Mouse (Mus musculus) intestine, embryonic 15.5 days (tissue): ENCODE measurements around the gene Stag1. TPM values are rescaled to one million over a fixed set of nuclear protein-coding genes. Genes with fewer than 3 reads are reported as not detected.

Experiments
- ATAC-seq: fragments of 200-750 bp; cut with Nextera tagmentation; 2 replicates; pipeline ENCODE4 v1.8.0; 2017; ENCODE audit warnings: moderate TSS enrichment, moderate library complexity
- H3K27ac ChIP-seq: fragments of 300-500 bp; sonication (generic); 2 replicates; pipeline ENCODE4 v1.5.1; 2015; ENCODE audit warnings: mild to moderate bottlenecking, inconsistent platforms
- H3K27me3 ChIP-seq: fragments of 300-500 bp; sonication (generic); replicated peaks from 2 replicates; pipeline ENCODE4 v1.6.1; 2015; ENCODE audit warnings: inconsistent platforms
- H3K36me3 ChIP-seq: fragments of 300-500 bp; sonication (generic); 2 replicates; pipeline ENCODE4 v1.6.1; 2015; ENCODE audit warnings: inconsistent platforms
- H3K4me1 ChIP-seq: fragments of 300-500 bp; sonication (generic); replicated peaks from 2 replicates; pipeline ENCODE4 v1.6.1; 2015; ENCODE audit warnings: inconsistent platforms
- H3K4me2 ChIP-seq: fragments of 300-500 bp; sonication (generic); replicated peaks from 2 replicates; pipeline ENCODE4 v1.6.1; 2015; ENCODE audit warnings: mild to moderate bottlenecking, inconsistent platforms
- H3K4me3 ChIP-seq: fragments of 300-500 bp; sonication (generic); replicated peaks from 2 replicates; pipeline ENCODE4 v1.5.1; 2015; ENCODE audit warnings: inconsistent platforms
- H3K9ac ChIP-seq: fragments of 300-500 bp; sonication (generic); 2 replicates; pipeline ENCODE4 v1.6.1; 2015; ENCODE audit warnings: inconsistent platforms
- H3K9me3 ChIP-seq: fragments of 300-500 bp; sonication (generic); 2 replicates; pipeline ENCODE4 v1.6.1; 2016; ENCODE audit warnings: inconsistent platforms
- WGBS: fragments of 180-500 bp; shearing (Covaris S2); methylation state at CpG from one replicate; pipeline ENCODE4 v1.1.7; 2015; 5-methylcytosine and 5-hydroxymethylcytosine counted together
- polyA plus RNA-seq: library from polyadenylated mRNA; unstranded; fragments of >200 nt; fragmentation: Nextera tagmentation; extraction: Ambion mirVana; gene quantifications from 2 replicates; pipeline ENCODE4 v1.2.1, GENCODE M21; 2015

Gene Stag1
- polyA plus RNA-seq, 1 experiment from 2014 or later, result 37.3 TPM

GRCm38 (mm10) chr9:100917111-100917510 lies 319.5 kb downstream of the Stag1 start:
- H3K27me3 ChIP-seq, result no peaks in the 10 kb centered on the region
- no peak overlapping the region for H3K4me2 ChIP-seq
- ATAC-seq, result no peak
- no peaks in the 10 kb centered on the region for H3K36me3 ChIP-seq
- H3K4me1 ChIP-seq, result no peaks in the 10 kb centered on the region
- no peak overlapping the region for H3K4me3 ChIP-seq
- 56% methylated on average over 2 of the region's 2 CpGs for WGBS
- H3K27ac ChIP-seq, result no peak overlapping the region
- H3K9ac ChIP-seq, result no peak overlapping the region
- H3K9me3 ChIP-seq, result no peaks in the 10 kb centered on the region

GRCm38 (mm10) chr9:100926629-100927028 lies 329.0 kb downstream of the Stag1 start:
- no peak overlapping the region for H3K9ac ChIP-seq
- peaks cover 8% of the 10 kb centered on the region; the same call in 1 of the 2 replicates for H3K36me3 ChIP-seq
- H3K4me1 ChIP-seq, result no peaks in the 10 kb centered on the region
- peak; percentile 55 for ATAC-seq
- no peak overlapping the region for H3K27ac ChIP-seq
- H3K4me2 ChIP-seq, result no peak overlapping the region
- no peaks in the 10 kb centered on the region for H3K27me3 ChIP-seq
- H3K4me3 ChIP-seq, result no peak overlapping the region
- WGBS, result 84% methylated on average over 4 of the region's 4 CpGs
- H3K9me3 ChIP-seq, result no peaks in the 10 kb centered on the region

GRCm38 (mm10) chr9:100942042-100942441 lies 344.4 kb downstream of the Stag1 start:
- Histone ChIP-seq H3K27ac (no peak overlapping the region), H3K27me3 (no peaks in the 10 kb centered on the region), H3K4me1 (no peaks in the 10 kb centered on the region), H3K9me3 (no peaks in the 10 kb centered on the region), H3K9ac (no peak overlapping the region), H3K36me3 (no peaks in the 10 kb centered on the region), H3K4me3 (no peak overlapping the region), H3K4me2 (no peak overlapping the region)
- ATAC-seq, result no peak
- WGBS, result 65% methylated on average over 2 of the region's 2 CpGs

- no peaks in the 10 kb centered on the region for H3K36me3 ChIP-seq
- no peak for ATAC-seq
- H3K9me3 ChIP-seq, result no peaks in the 10 kb centered on the region
- no peak overlapping the region for H3K9ac ChIP-seq
- H3K4me2 ChIP-seq, result no peak overlapping the region
- WGBS, result 88% methylated on average over 5 of the region's 5 CpGs
- H3K4me1 ChIP-seq, result no peaks in the 10 kb centered on the region
- no peak overlapping the region for H3K27ac ChIP-seq
- no peaks in the 10 kb centered on the region for H3K27me3 ChIP-seq
- no peak overlapping the region for H3K4me3 ChIP-seq
Measured at GRCm38 (mm10) chr9:100944677-100945365, 347.2 kb downstream of the Stag1 start.

GRCm38 (mm10) chr9:100951481-100951880 lies 353.9 kb downstream of the Stag1 start:
- ATAC-seq, result no peak

GRCm38 (mm10) chr9:100962903-100963427 lies 365.4 kb downstream of the Stag1 start:
- Histone ChIP-seq H3K4me2 (no peak overlapping the region), H3K4me3 (no peak overlapping the region), H3K9ac (no peak overlapping the region), H3K27me3 (no peaks in the 10 kb centered on the region), H3K27ac (no peak overlapping the region), H3K9me3 (no peaks in the 10 kb centered on the region), H3K36me3 (no peaks in the 10 kb centered on the region), H3K4me1 (no peaks in the 10 kb centered on the region)
- no peak for ATAC-seq
- WGBS, result 75% methylated on average over 5 of the region's 5 CpGs

More at GRCm38 (mm10) chr9:100951481-100951880, 353.9 kb downstream of the Stag1 start:
- H3K9ac ChIP-seq, result no peak overlapping the region
- H3K27ac ChIP-seq, result no peak overlapping the region
- no peaks in the 10 kb centered on the region for H3K4me1 ChIP-seq
- H3K4me2 ChIP-seq, result no peak overlapping the region
- H3K36me3 ChIP-seq, result no peaks in the 10 kb centered on the region
- WGBS, result 54% methylated on average over 4 of the region's 4 CpGs
- no peaks in the 10 kb centered on the region for H3K9me3 ChIP-seq
- no peak overlapping the region for H3K4me3 ChIP-seq
- no peaks in the 10 kb centered on the region for H3K27me3 ChIP-seq

- ATAC-seq, result no peak
- Histone ChIP-seq H3K9me3 (no peaks in the 10 kb centered on the region), H3K4me1 (no peaks in the 10 kb centered on the region), H3K36me3 (no peaks in the 10 kb centered on the region), H3K9ac (no peak overlapping the region), H3K4me2 (no peak overlapping the region), H3K4me3 (no peak overlapping the region), H3K27ac (no peak overlapping the region), H3K27me3 (no peaks in the 10 kb centered on the region)
- 76% methylated on average over 1 of the region's 1 CpGs for WGBS
Measured at GRCm38 (mm10) chr9:100963428-100963912, 365.9 kb downstream of the Stag1 start.

- Histone ChIP-seq H3K9me3 (no peaks in the 10 kb centered on the region), H3K4me1 (no peaks in the 10 kb centered on the region), H3K4me3 (no peak overlapping the region), H3K36me3 (no peaks in the 10 kb centered on the region), H3K4me2 (no peak overlapping the region), H3K27ac (no peak overlapping the region), H3K27me3 (no peaks in the 10 kb centered on the region), H3K9ac (no peak overlapping the region)
- 75% methylated on average over 4 of the region's 4 CpGs for WGBS
- ATAC-seq, result no peak
Measured at GRCm38 (mm10) chr9:100964106-100964505, 366.5 kb downstream of the Stag1 start.

- no peaks in the 10 kb centered on the region for H3K27me3 ChIP-seq
- no peak for ATAC-seq
- 88% methylated on average over 2 of the region's 2 CpGs for WGBS
- H3K4me3 ChIP-seq, result no peak overlapping the region
- no peaks in the 10 kb centered on the region for H3K4me1 ChIP-seq
- H3K4me2 ChIP-seq, result no peak overlapping the region
- no peak overlapping the region for H3K27ac ChIP-seq
- no peaks in the 10 kb centered on the region for H3K9me3 ChIP-seq
- H3K9ac ChIP-seq, result no peak overlapping the region
- H3K36me3 ChIP-seq, result no peaks in the 10 kb centered on the region
Measured at GRCm38 (mm10) chr9:100969461-100969860, 371.9 kb downstream of the Stag1 start.

- H3K4me3 ChIP-seq, result no peak overlapping the region
Measured at GRCm38 (mm10) chr9:100978666-100979065, 381.1 kb downstream of the Stag1 start.

GRCm38 (mm10) chr9:100979260-100979659 lies 381.7 kb downstream of the Stag1 start:
- no peaks in the 10 kb centered on the region for H3K27me3 ChIP-seq
- no peaks in the 10 kb centered on the region for H3K9me3 ChIP-seq
- ATAC-seq, result no peak; the same call in 1 of the 2 replicates
- no peak overlapping the region for H3K9ac ChIP-seq
- no peak overlapping the region for H3K4me3 ChIP-seq
- H3K27ac ChIP-seq, result no peak overlapping the region
- 46% methylated on average over 5 of the region's 5 CpGs for WGBS
- no peak overlapping the region for H3K4me2 ChIP-seq
- no peaks in the 10 kb centered on the region for H3K4me1 ChIP-seq
- H3K36me3 ChIP-seq, result no peaks in the 10 kb centered on the region

More at GRCm38 (mm10) chr9:100978666-100979065, 381.1 kb downstream of the Stag1 start:
- ATAC-seq, result no peak
- no peaks in the 10 kb centered on the region for H3K9me3 ChIP-seq
- no peaks in the 10 kb centered on the region for H3K36me3 ChIP-seq
- H3K27ac ChIP-seq, result no peak overlapping the region
- no peaks in the 10 kb centered on the region for H3K27me3 ChIP-seq
- H3K9ac ChIP-seq, result no peak overlapping the region
- 90% methylated on average over 5 of the region's 5 CpGs for WGBS
- H3K4me2 ChIP-seq, result no peak overlapping the region
- H3K4me1 ChIP-seq, result no peaks in the 10 kb centered on the region

GRCm38 (mm10) chr9:100982786-100983185 lies 385.2 kb downstream of the Stag1 start:
- H3K27ac ChIP-seq, result no peak overlapping the region
- H3K9me3 ChIP-seq, result no peaks in the 10 kb centered on the region
- H3K4me3 ChIP-seq, result no peak overlapping the region
- H3K27me3 ChIP-seq, result no peaks in the 10 kb centered on the region
- no peak overlapping the region for H3K4me2 ChIP-seq
- H3K9ac ChIP-seq, result no peak overlapping the region
- no peak for ATAC-seq
- no peaks in the 10 kb centered on the region for H3K4me1 ChIP-seq
- 91% methylated on average over 7 of the region's 7 CpGs for WGBS
- H3K36me3 ChIP-seq, result no peaks in the 10 kb centered on the region
